Mouse (Mus musculus): Measurements from ENCODE around the gene Dgcr8. TPM values are rescaled to one million over a fixed set of nuclear protein-coding genes. Genes with fewer than 3 reads are reported as not detected.
A peak's percentile ranks its signal among the peaks of the same experiment; 100 is the strongest.

Dgcr8 gene
- polyA plus RNA-seq, 1 experiment from 2014 or later = 30.0 TPM

DNA sequence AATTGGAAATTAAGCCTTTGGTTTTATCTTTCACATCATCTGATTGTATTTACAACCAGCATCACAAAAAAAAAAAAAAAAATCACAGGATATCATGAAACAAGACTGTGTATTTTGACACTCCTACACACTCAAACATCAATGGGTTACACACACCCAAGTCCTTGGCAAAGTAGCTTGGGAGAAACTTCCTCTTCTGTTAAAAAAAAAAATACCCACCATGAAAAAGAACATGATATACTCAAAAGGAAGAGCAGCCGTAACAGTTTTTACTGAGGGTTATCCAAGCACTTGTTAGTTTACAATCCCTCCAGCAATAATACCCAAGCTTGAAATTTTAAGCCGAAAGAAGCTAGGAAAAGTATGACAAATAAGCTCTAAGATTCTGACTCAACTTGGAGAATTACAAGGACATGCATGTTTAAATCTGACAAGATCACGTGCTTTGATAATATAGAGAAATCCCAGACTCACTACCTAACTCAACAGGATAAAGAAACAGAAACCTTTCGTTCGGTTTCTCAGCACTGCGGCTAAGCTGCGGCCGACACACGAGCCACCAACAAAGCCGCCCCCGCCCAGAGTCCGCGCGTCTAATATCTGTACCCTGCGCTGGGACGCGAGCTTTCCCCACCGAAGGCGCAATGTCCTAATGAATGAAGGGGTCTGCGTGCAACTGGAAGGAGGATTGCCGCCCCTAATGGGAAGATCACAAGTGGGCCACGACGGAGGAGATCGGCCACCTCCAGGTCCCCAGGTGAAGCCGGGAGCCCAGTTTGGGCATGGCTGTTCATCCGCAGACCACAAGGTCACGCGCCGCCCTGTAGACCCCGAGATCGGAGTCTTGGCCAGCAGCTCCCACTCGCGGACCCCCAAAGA is 41.3 kb downstream of the Dgcr8 start:
- H3K9me3 ChIP-seq = no peaks in the 10 kb centered on the region
- peaks cover 64% of the 10 kb centered on the region for H3K36me3 ChIP-seq
- no peaks in the 10 kb centered on the region for H3K27me3 ChIP-seq (ENCODE audit: insufficient read depth, poor library complexity, severe bottlenecking)
- WGBS = under 1% methylated on average over 31 of the region's 33 CpGs
- H3K4me3 ChIP-seq = peak overlapping the region; percentile 95
- H3K4me1 ChIP-seq = peaks cover 31% of the 10 kb centered on the region
- H3K27ac ChIP-seq = peak overlapping the region; percentile 97
- DNase-seq (ENCODE audit: low spot score) = no peak

DNA sequence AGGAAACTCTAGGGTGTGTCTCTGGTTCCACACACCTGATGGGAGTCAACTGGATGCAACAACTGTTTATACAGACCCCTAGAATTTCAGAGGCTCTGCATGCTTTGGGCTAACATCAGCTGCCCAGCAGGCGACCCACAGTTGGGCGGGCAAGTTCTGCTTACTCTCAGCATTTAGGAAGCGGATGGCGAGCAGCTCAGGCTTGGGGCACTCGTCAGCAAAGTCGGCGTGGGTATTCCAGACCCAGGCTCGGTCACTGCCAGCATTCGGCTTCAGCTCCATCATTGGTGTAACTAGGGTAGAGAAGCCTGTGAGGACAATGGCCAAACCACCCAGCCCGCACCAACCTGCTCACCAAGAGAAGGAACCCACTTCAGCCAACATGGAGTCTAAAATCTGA is 47.5 kb downstream of the Dgcr8 start:
- H3K36me3 ChIP-seq = peaks cover 89% of the 10 kb centered on the region
- no peak overlapping the region for H3K27ac ChIP-seq
- 91% methylated on average over 10 of the region's 10 CpGs for WGBS
- H3K27me3 ChIP-seq (ENCODE audit: insufficient read depth, poor library complexity, severe bottlenecking) = no peaks in the 10 kb centered on the region
- H3K4me3 ChIP-seq = no peak overlapping the region
- H3K4me1 ChIP-seq = peaks cover 2% of the 10 kb centered on the region; the same call in 1 of the 2 replicates
- no peak for DNase-seq (ENCODE audit: low spot score)
- H3K9me3 ChIP-seq = no peaks in the 10 kb centered on the region

- no peak for DNase-seq (ENCODE audit: low spot score)
- Histone ChIP-seq H3K4me1 (peaks cover 29% of the 10 kb centered on the region), H3K27me3 (ENCODE audit: insufficient read depth, poor library complexity, severe bottlenecking) (no peaks in the 10 kb centered on the region), H3K9me3 (no peaks in the 10 kb centered on the region), H3K27ac (no peak overlapping the region), H3K4me3 (peak overlapping the region; percentile 93; the same call in 1 of the 2 replicates), H3K36me3 (peaks cover 44% of the 10 kb centered on the region)
- WGBS = 76% methylated on average over 7 of the region's 7 CpGs
These were observed 52.2 kb downstream of the Dgcr8 start for GRCm38 (mm10) chr16:18236676-18237501.

DNA sequence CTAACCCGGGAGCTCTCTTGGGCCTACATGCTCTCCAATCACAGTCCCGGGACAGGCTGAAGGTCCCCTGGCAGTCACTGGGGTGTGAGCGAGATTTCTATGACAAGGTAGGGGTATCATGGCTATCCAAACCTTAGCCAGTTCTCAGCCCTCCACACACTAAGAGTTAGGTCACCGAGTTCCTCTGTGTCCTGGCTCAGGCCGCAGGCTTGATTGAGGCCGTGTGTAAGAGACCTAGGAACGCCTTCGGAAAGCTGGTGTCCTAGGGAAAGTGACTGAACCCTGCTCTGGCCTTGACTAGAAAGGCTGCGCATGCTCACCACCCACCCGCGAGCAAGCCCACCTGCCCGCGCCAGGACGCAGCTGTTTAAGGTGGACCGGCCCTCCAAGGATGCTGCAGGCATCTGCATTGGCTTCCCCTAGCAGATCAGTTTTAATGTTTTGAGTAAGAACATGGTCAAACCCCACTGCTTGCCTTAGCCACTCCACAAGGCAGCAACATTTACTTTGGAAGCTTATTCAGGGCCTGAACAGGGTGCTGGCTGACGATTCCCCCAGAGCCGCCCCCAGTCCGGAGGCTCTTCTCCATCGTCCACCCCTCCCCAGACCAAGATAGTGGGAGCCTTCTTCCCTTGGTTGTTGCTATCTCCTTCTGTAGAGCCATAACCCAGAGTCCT is 53.5 kb downstream of the Dgcr8 start:
- Histone ChIP-seq H3K36me3 (peaks cover 30% of the 10 kb centered on the region), H3K27ac (peak overlapping the region; percentile 93), H3K27me3 (ENCODE audit: insufficient read depth, poor library complexity, severe bottlenecking) (no peaks in the 10 kb centered on the region), H3K4me3 (peak overlapping the region; percentile 93), H3K9me3 (no peaks in the 10 kb centered on the region), H3K4me1 (peaks cover 42% of the 10 kb centered on the region)
- peak; percentile 87 for DNase-seq (ENCODE audit: low spot score)
- 3% methylated on average over 19 of the region's 19 CpGs for WGBS

GRCm38 (mm10) chr16:18234671-18235388 is 54.2 kb downstream of the Dgcr8 start, which contains the start of gene Zdhhc8:
Zdhhc8 (minus strand) TSS chr16:18235136.
- Histone ChIP-seq H3K9me3 (no peaks in the 10 kb centered on the region), H3K4me1 (peaks cover 49% of the 10 kb centered on the region), H3K27me3 (ENCODE audit: insufficient read depth, poor library complexity, severe bottlenecking) (no peaks in the 10 kb centered on the region), H3K36me3 (peaks cover 23% of the 10 kb centered on the region), H3K4me3 (peak within 1 kb of the TSS; percentile 93), H3K27ac (peak within 1 kb of the TSS; percentile 93)
- under 1% methylated on average over 60 of the region's 79 CpGs for WGBS
- peak; percentile 88 for DNase-seq (ENCODE audit: low spot score)

DNA sequence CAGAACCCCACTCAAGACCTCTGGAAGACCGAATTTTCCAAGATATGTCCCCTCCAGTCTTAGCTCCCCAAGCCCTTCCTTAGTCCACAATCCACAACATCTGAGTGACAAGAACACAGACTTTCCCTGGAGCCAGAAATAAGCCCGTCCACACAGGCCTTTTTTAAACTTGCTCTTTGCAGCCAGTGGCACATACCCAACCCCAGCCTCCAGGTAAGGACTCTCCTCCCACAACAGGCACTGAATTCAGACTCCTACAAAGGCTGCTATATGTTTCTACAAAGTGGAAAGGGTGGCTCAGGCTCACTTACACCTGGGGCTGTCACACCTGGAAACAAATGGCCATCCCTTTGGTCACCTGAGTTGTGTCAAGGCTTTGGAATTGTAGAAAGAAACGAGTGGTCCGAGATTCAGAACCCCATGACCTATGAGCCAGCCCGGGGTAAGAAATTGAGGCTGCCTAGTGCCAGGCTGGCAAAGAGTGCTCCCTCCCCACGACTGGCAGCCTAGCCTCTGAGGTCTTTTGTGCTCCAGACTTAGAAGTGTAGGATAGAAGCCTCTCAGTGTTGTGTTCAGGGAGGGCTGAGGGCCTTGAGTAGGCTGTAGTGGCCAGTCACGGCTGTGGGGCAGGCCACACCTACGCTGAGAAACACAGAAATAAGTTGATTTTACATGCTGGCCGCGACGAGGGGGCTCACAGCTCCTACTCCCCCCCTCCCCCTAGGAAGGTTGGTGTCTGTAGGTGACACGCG is 55.0 kb downstream of the Dgcr8 start:
- no peaks in the 10 kb centered on the region for H3K9me3 ChIP-seq
- DNase-seq (ENCODE audit: low spot score) = no peak
- peaks cover 16% of the 10 kb centered on the region for H3K36me3 ChIP-seq
- no peaks in the 10 kb centered on the region for H3K27me3 ChIP-seq (ENCODE audit: insufficient read depth, poor library complexity, severe bottlenecking)
- peaks cover 57% of the 10 kb centered on the region for H3K4me1 ChIP-seq
- peak overlapping the region; percentile 93 for H3K27ac ChIP-seq
- H3K4me3 ChIP-seq = peak overlapping the region; percentile 93
- 20% methylated on average over 13 of the region's 13 CpGs for WGBS

- WGBS = 60% methylated on average over 1 of the region's 1 CpGs
- no peaks in the 10 kb centered on the region for H3K9me3 ChIP-seq
- H3K27ac ChIP-seq = no peak overlapping the region
- H3K36me3 ChIP-seq = peaks cover 17% of the 10 kb centered on the region
- H3K4me1 ChIP-seq = peaks cover 63% of the 10 kb centered on the region
- H3K27me3 ChIP-seq (ENCODE audit: insufficient read depth, poor library complexity, severe bottlenecking) = no peaks in the 10 kb centered on the region
- 0 out of 2 replicates have a peak overlapping the region, but pooled peaks have one; percentile 93 for H3K4me3 ChIP-seq
- no peak for DNase-seq (ENCODE audit: low spot score)
These were observed 55.6 kb downstream of the Dgcr8 start for GRCm38 (mm10) chr16:18233451-18233850.

DNA sequence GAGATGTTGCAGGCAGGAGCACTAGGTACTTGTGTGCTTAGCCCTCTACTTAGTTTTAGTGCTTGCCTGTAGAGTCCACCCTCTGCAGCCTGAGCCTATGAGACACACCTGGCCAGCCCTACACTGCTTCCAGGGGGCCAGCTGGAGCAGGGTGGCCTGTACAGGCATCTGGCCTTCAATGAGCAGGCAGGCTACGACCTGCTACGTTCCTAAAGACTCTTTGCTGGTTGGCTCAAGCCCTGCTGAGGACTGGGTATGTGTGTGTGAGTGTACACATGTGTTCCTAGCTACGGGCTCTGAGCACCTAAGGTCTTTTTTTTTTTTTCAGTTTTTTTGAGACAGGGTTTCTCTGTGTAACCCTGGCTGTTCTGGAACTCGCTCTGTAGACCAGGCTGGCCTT is 57.6 kb downstream of the Dgcr8 start:
- Histone ChIP-seq H3K36me3 (peaks cover 28% of the 10 kb centered on the region), H3K4me3 (no peak overlapping the region), H3K27me3 (ENCODE audit: insufficient read depth, poor library complexity, severe bottlenecking) (no peaks in the 10 kb centered on the region), H3K9me3 (no peaks in the 10 kb centered on the region), H3K4me1 (peaks cover 79% of the 10 kb centered on the region), H3K27ac (peak overlapping the region; percentile 88; the same call in 1 of the 2 replicates)
- DNase-seq (ENCODE audit: low spot score) = no peak
- WGBS = 85% methylated on average over 4 of the region's 4 CpGs

- H3K4me1 ChIP-seq = peaks cover 79% of the 10 kb centered on the region
- H3K27ac ChIP-seq = peak overlapping the region; percentile 88
- no peaks in the 10 kb centered on the region for H3K27me3 ChIP-seq (ENCODE audit: insufficient read depth, poor library complexity, severe bottlenecking)
- no peak overlapping the region for H3K4me3 ChIP-seq
- no peaks in the 10 kb centered on the region for H3K9me3 ChIP-seq
- DNase-seq (ENCODE audit: low spot score) = no peak
- peaks cover 32% of the 10 kb centered on the region for H3K36me3 ChIP-seq
- WGBS = 87% methylated on average over 3 of the region's 3 CpGs
These were observed 58.0 kb downstream of the Dgcr8 start for GRCm38 (mm10) chr16:18231047-18231446.

GRCm38 (mm10) chr16:18230617-18231016 is 58.4 kb downstream of the Dgcr8 start:
- Histone ChIP-seq H3K9me3 (no peaks in the 10 kb centered on the region), H3K4me1 (peaks cover 77% of the 10 kb centered on the region), H3K4me3 (peak overlapping the region; percentile 38; the same call in 1 of the 2 replicates), H3K27ac (peak overlapping the region; percentile 88), H3K36me3 (peaks cover 37% of the 10 kb centered on the region), H3K27me3 (ENCODE audit: insufficient read depth, poor library complexity, severe bottlenecking) (no peaks in the 10 kb centered on the region)
- 82% methylated on average over 6 of the region's 6 CpGs for WGBS
- no peak for DNase-seq (ENCODE audit: low spot score)

DNA sequence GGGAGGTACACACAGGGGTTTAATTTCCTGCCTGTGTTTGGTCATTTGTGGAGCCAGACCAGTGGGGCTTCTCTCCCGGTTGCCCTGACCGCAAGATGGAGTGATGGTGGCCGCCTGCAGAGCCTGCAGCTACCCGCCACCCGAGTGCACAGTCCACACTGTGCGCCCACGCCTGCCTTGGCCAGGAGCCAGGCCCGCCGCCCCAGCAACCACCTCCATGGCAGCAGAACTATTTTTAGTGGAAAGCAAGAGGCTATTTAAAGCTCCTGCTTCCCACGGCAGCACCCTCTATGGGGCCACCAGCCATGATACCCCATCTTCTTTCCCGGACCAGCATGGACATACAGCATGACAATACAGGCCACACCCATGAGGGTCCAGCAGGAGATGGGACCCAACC is 59.4 kb downstream of the Dgcr8 start:
- Histone ChIP-seq H3K4me1 (peaks cover 75% of the 10 kb centered on the region), H3K4me3 (peak overlapping the region; percentile 38), H3K27ac (peak overlapping the region; percentile 88), H3K36me3 (peaks cover 47% of the 10 kb centered on the region), H3K27me3 (ENCODE audit: insufficient read depth, poor library complexity, severe bottlenecking) (no peaks in the 10 kb centered on the region), H3K9me3 (no peaks in the 10 kb centered on the region)
- WGBS = 35% methylated on average over 11 of the region's 11 CpGs
- DNase-seq (ENCODE audit: low spot score) = no peak

Data from heart, embryonic 10.5 days (tissue).